Mouse (Mus musculus) heart, adult 2 months (tissue): ENCODE results near the gene D230025D16Rik.

Source experiments
- CTCF ChIP-seq: fragments of 200-600 bp; IDR thresholded peaks from 2 replicates; pipeline ENCODE4 v1.8.1; 2022; ENCODE audit warnings: antibody characterized with exemption, mild to moderate bottlenecking, moderate library complexity
- POLR2A ChIP-seq: fragments of 200-500 bp; IDR thresholded peaks from 2 replicates; pipeline ENCODE4 v1.6.1; 2011; ENCODE audit warnings: mild to moderate bottlenecking, low read depth, low read length, control low read depth; ENCODE audit not compliant: insufficient read depth

- TF ChIP-seq POLR2A, result no peak
- no peak for TF ChIP-seq CTCF
Measured at GRCm38 (mm10) chr8:105251954-105252353, 27.0 kb downstream of the D230025D16Rik start.
